Mouse (Mus musculus): ENCODE results near the gene Hist1h2ao. TPM values are rescaled to one million over a fixed set of nuclear protein-coding genes. Genes with fewer than 3 reads are reported as not detected.
"Not testable (repeated sequence)": the region's sequence is repeated elsewhere in the genome, so short reads cannot be mapped to it uniquely, and the experiment has no call there.

Hist1h2ao gene
- polyA plus RNA-seq, 1 experiment from 2014 or later, result not detected

GRCm38 (mm10) chr13:21840508-21840907, 30.2 kb downstream of the Hist1h2ao start:
- H3K27ac ChIP-seq (ENCODE audit: low read length); H3K36me3 ChIP-seq (ENCODE audit: control insufficient read depth, insufficient read depth); H3K9ac ChIP-seq (replicated peaks; ENCODE audit: low read depth, low read length); H3K4me2 ChIP-seq (ENCODE audit: low read length); H3K4me1 ChIP-seq (replicated peaks; ENCODE audit: control insufficient read depth, insufficient read depth, low read length); H3K4me3 ChIP-seq (replicated peaks; ENCODE audit: low read length); H3K9me3 ChIP-seq (ENCODE audit: control insufficient read depth, low read length); H3K27me3 ChIP-seq (replicated peaks; ENCODE audit: control insufficient read depth, insufficient read depth, low read length): not testable (repeated sequence)
- peak; percentile 76 for ATAC-seq
- no CpG with 5 or more reads among the region's 4 CpGs for WGBS

GRCm38 (mm10) chr13:21846356-21846755, 36.1 kb downstream of the Hist1h2ao start:
- ATAC-seq; H3K9me3 ChIP-seq (ENCODE audit: control insufficient read depth, low read length); H3K27ac ChIP-seq (ENCODE audit: low read length); H3K36me3 ChIP-seq (ENCODE audit: control insufficient read depth, insufficient read depth); H3K9ac ChIP-seq (replicated peaks; ENCODE audit: low read depth, low read length); H3K4me2 ChIP-seq (ENCODE audit: low read length); H3K4me3 ChIP-seq (replicated peaks; ENCODE audit: low read length); H3K27me3 ChIP-seq (replicated peaks; ENCODE audit: control insufficient read depth, insufficient read depth, low read length); H3K4me1 ChIP-seq (replicated peaks; ENCODE audit: control insufficient read depth, insufficient read depth, low read length): not testable (repeated sequence)

- Histone ChIP-seq H3K4me2 (ENCODE audit: low read length) (no peak overlapping the region), H3K27me3 (replicated peaks; ENCODE audit: control insufficient read depth, insufficient read depth, low read length) (no peaks in the 10 kb centered on the region), H3K36me3 (ENCODE audit: control insufficient read depth, insufficient read depth) (no peaks in the 10 kb centered on the region), H3K9ac (replicated peaks; ENCODE audit: low read depth, low read length) (no peak overlapping the region), H3K4me3 (replicated peaks; ENCODE audit: low read length) (no peak overlapping the region), H3K9me3 (ENCODE audit: control insufficient read depth, low read length) (no peaks in the 10 kb centered on the region), H3K27ac (ENCODE audit: low read length) (no peak overlapping the region), H3K4me1 (replicated peaks; ENCODE audit: control insufficient read depth, insufficient read depth, low read length) (no peaks in the 10 kb centered on the region)
- ATAC-seq, result no peak
- WGBS, result 16% methylated on average over 8 of the region's 8 CpGs
Measured at GRCm38 (mm10) chr13:21847883-21848282, 37.6 kb downstream of the Hist1h2ao start.

GRCm38 (mm10) chr13:21850696-21851095, 40.4 kb downstream of the Hist1h2ao start:
- not testable (repeated sequence) for H3K4me2 ChIP-seq (ENCODE audit: low read length); H3K4me3 ChIP-seq (replicated peaks; ENCODE audit: low read length)
- WGBS, result 34% methylated on average over 1 of the region's 1 CpGs

GRCm38 (mm10) chr13:21852215-21852945, 42.1 kb downstream of the Hist1h2ao start:
- ATAC-seq, result no peak
- H3K27me3 ChIP-seq (replicated peaks; ENCODE audit: control insufficient read depth, insufficient read depth, low read length), result no peaks in the 10 kb centered on the region

More at GRCm38 (mm10) chr13:21850696-21851095, 40.4 kb downstream of the Hist1h2ao start:
- not testable (repeated sequence) for H3K27me3 ChIP-seq (replicated peaks; ENCODE audit: control insufficient read depth, insufficient read depth, low read length); H3K36me3 ChIP-seq (ENCODE audit: control insufficient read depth, insufficient read depth); H3K9me3 ChIP-seq (ENCODE audit: control insufficient read depth, low read length); H3K4me1 ChIP-seq (replicated peaks; ENCODE audit: control insufficient read depth, insufficient read depth, low read length); ATAC-seq; H3K27ac ChIP-seq (ENCODE audit: low read length); H3K9ac ChIP-seq (replicated peaks; ENCODE audit: low read depth, low read length)

GRCm38 (mm10) chr13:21855146-21855545, 44.9 kb downstream of the Hist1h2ao start:
- Histone ChIP-seq H3K4me2 (ENCODE audit: low read length) (peak overlapping the region; percentile 39), H3K27me3 (replicated peaks; ENCODE audit: control insufficient read depth, insufficient read depth, low read length) (no peaks in the 10 kb centered on the region), H3K4me1 (replicated peaks; ENCODE audit: control insufficient read depth, insufficient read depth, low read length) (no peaks in the 10 kb centered on the region; the same call in 1 of the 2 replicates), H3K9me3 (ENCODE audit: control insufficient read depth, low read length) (no peaks in the 10 kb centered on the region), H3K27ac (ENCODE audit: low read length) (no peak overlapping the region), H3K9ac (replicated peaks; ENCODE audit: low read depth, low read length) (no peak overlapping the region), H3K36me3 (ENCODE audit: control insufficient read depth, insufficient read depth) (no peaks in the 10 kb centered on the region), H3K4me3 (replicated peaks; ENCODE audit: low read length) (peak overlapping the region; percentile 37)
- WGBS, result under 1% methylated on average over 11 of the region's 11 CpGs
- ATAC-seq, result peak; percentile 84

More at GRCm38 (mm10) chr13:21852215-21852945, 42.1 kb downstream of the Hist1h2ao start:
- no peak overlapping the region for H3K4me3 ChIP-seq (replicated peaks; ENCODE audit: low read length)
- H3K36me3 ChIP-seq (ENCODE audit: control insufficient read depth, insufficient read depth), result no peaks in the 10 kb centered on the region
- 64% methylated on average over 3 of the region's 3 CpGs for WGBS
- no peaks in the 10 kb centered on the region for H3K9me3 ChIP-seq (ENCODE audit: control insufficient read depth, low read length)
- no peak overlapping the region for H3K27ac ChIP-seq (ENCODE audit: low read length)
- no peak overlapping the region for H3K9ac ChIP-seq (replicated peaks; ENCODE audit: low read depth, low read length)
- H3K4me1 ChIP-seq (replicated peaks; ENCODE audit: control insufficient read depth, insufficient read depth, low read length), result no peaks in the 10 kb centered on the region; the same call in 1 of the 2 replicates
- no peak overlapping the region for H3K4me2 ChIP-seq (ENCODE audit: low read length)

- H3K4me1 ChIP-seq (replicated peaks; ENCODE audit: control insufficient read depth, insufficient read depth, low read length), result no peaks in the 10 kb centered on the region; the same call in 1 of the 2 replicates
- under 1% methylated on average over 15 of the region's 15 CpGs for WGBS
- peak overlapping the region; percentile 28 for H3K9ac ChIP-seq (replicated peaks; ENCODE audit: low read depth, low read length)
- H3K27ac ChIP-seq (ENCODE audit: low read length), result no peak overlapping the region
- no peaks in the 10 kb centered on the region for H3K9me3 ChIP-seq (ENCODE audit: control insufficient read depth, low read length)
- H3K4me2 ChIP-seq (ENCODE audit: low read length), result peak overlapping the region; percentile 39
- no peaks in the 10 kb centered on the region for H3K36me3 ChIP-seq (ENCODE audit: control insufficient read depth, insufficient read depth)
- peak overlapping the region; percentile 37 for H3K4me3 ChIP-seq (replicated peaks; ENCODE audit: low read length)
- H3K27me3 ChIP-seq (replicated peaks; ENCODE audit: control insufficient read depth, insufficient read depth, low read length), result no peaks in the 10 kb centered on the region
- ATAC-seq, result peak; percentile 70
Measured at GRCm38 (mm10) chr13:21855698-21856162, 45.5 kb downstream of the Hist1h2ao start.

Small RNA genes within 50 kb of the gene (microRNA-seq; reads per million reads assigned to microRNA genes)
- gene Gm19658, result not detected
- gene Gm44346, result not detected
- not detected for gene Gm44466

Other genes with a start within 250 kb of the Hist1h2ao start
- gene Olfr1364, start 228.7 kb upstream of the Hist1h2ao start, polyA plus RNA-seq (2015; fragmentation: Nextera tagmentation; extraction: Ambion mirVana), result not detected in 2 replicates
- not detected in 2 replicates for gene Olfr1362, start 196.4 kb upstream of the Hist1h2ao start, polyA plus RNA-seq (2015; fragmentation: Nextera tagmentation; extraction: Ambion mirVana)
- 0.06 TPM in 1 of 2 replicates, not detected in the other for gene Olfr11, start 167.9 kb upstream of the Hist1h2ao start, polyA plus RNA-seq (2015; fragmentation: Nextera tagmentation; extraction: Ambion mirVana)
- not detected in 2 replicates for gene Olfr1361, start 147.1 kb upstream of the Hist1h2ao start, polyA plus RNA-seq (2015; fragmentation: Nextera tagmentation; extraction: Ambion mirVana)
- gene Olfr1360, start 133.1 kb upstream of the Hist1h2ao start, polyA plus RNA-seq (2015; fragmentation: Nextera tagmentation; extraction: Ambion mirVana), result not detected in 2 replicates
- gene Olfr1359, start 112.4 kb upstream of the Hist1h2ao start, polyA plus RNA-seq (2015; fragmentation: Nextera tagmentation; extraction: Ambion mirVana), result not detected in 2 replicates
- 1.9 TPM in 1 of 2 replicates, not detected in the other for gene Hist1h2bl, start 94.3 kb upstream of the Hist1h2ao start, polyA plus RNA-seq (2015; fragmentation: Nextera tagmentation; extraction: Ambion mirVana)
- gene Hist1h2ai, start 94.0 kb upstream of the Hist1h2ao start, polyA plus RNA-seq (2015; fragmentation: Nextera tagmentation; extraction: Ambion mirVana), result 12.5 and 20.8 TPM in 2 replicates
- 2.2 and 3.7 TPM in 2 replicates for gene Hist1h3h, start 92.8 kb upstream of the Hist1h2ao start, polyA plus RNA-seq (2015; fragmentation: Nextera tagmentation; extraction: Ambion mirVana)
- gene Hist1h2bm, start 88.4 kb upstream of the Hist1h2ao start, polyA plus RNA-seq (2015; fragmentation: Nextera tagmentation; extraction: Ambion mirVana), result 1.2 and 2.2 TPM in 2 replicates
- gene Hist1h4j, start 75.4 kb upstream of the Hist1h2ao start, polyA plus RNA-seq (2015; fragmentation: Nextera tagmentation; extraction: Ambion mirVana), result 0.94 and 1.2 TPM in 2 replicates
- gene Hist1h4k, start 60.0 kb upstream of the Hist1h2ao start, polyA plus RNA-seq (2015; fragmentation: Nextera tagmentation; extraction: Ambion mirVana), result 1.5 and 1.6 TPM in 2 replicates
- 12.3 and 18.7 TPM in 2 replicates for gene Hist1h2ak, start 56.6 kb upstream of the Hist1h2ao start, polyA plus RNA-seq (2015; fragmentation: Nextera tagmentation; extraction: Ambion mirVana)
- 0.85 and 2.3 TPM in 2 replicates for gene Hist1h2bn, start 56.3 kb upstream of the Hist1h2ao start, polyA plus RNA-seq (2015; fragmentation: Nextera tagmentation; extraction: Ambion mirVana)
- gene Hist1h1b, start 29.8 kb upstream of the Hist1h2ao start, polyA plus RNA-seq (2015; fragmentation: Nextera tagmentation; extraction: Ambion mirVana), result 6.5 and 7.8 TPM in 2 replicates
- 49.1 and 60.2 TPM in 2 replicates for gene Hist1h3i, start 27.1 kb upstream of the Hist1h2ao start, polyA plus RNA-seq (2015; fragmentation: Nextera tagmentation; extraction: Ambion mirVana)
- 1.7 TPM in 1 of 2 replicates, not detected in the other for gene Hist1h2an, start 23.2 kb upstream of the Hist1h2ao start, polyA plus RNA-seq (2015; fragmentation: Nextera tagmentation; extraction: Ambion mirVana)
- gene Hist1h2bp, start 23.0 kb upstream of the Hist1h2ao start, polyA plus RNA-seq (2015; fragmentation: Nextera tagmentation; extraction: Ambion mirVana), result 2.0 TPM in 1 of 2 replicates, not detected in the other
- 7.9 and 8.0 TPM in 2 replicates for gene Hist1h2bq, start 268 bp upstream of the Hist1h2ao start, polyA plus RNA-seq (2015; fragmentation: Nextera tagmentation; extraction: Ambion mirVana)
- gene Hist1h4m, start 1.3 kb downstream of the Hist1h2ao start, polyA plus RNA-seq (2015; fragmentation: Nextera tagmentation; extraction: Ambion mirVana), result not detected in 2 replicates
- gene Hist1h4n, start 21.7 kb downstream of the Hist1h2ao start, polyA plus RNA-seq (2015; fragmentation: Nextera tagmentation; extraction: Ambion mirVana), result 5.9 and 6.4 TPM in 2 replicates
- gene Hist1h2ap, start 23.0 kb downstream of the Hist1h2ao start, polyA plus RNA-seq (2015; fragmentation: Nextera tagmentation; extraction: Ambion mirVana), result 1,189 and 1,296 TPM in 2 replicates
- 7.8 and 8.3 TPM in 2 replicates for gene Hist1h2br, start 23.3 kb downstream of the Hist1h2ao start, polyA plus RNA-seq (2015; fragmentation: Nextera tagmentation; extraction: Ambion mirVana)
- gene Zfp184, start 134.6 kb downstream of the Hist1h2ao start, polyA plus RNA-seq (2015; fragmentation: Nextera tagmentation; extraction: Ambion mirVana), result 24.8 and 25.7 TPM in 2 replicates
- gene Pom121l2, start 170.7 kb downstream of the Hist1h2ao start, polyA plus RNA-seq (2015; fragmentation: Nextera tagmentation; extraction: Ambion mirVana), result not detected in 2 replicates
- gene Prss16, start 199.3 kb downstream of the Hist1h2ao start, polyA plus RNA-seq (2015; fragmentation: Nextera tagmentation; extraction: Ambion mirVana), result 0.19 TPM in 1 of 2 replicates, not detected in the other
- gene Hist1h2ah, start 225.1 kb downstream of the Hist1h2ao start, polyA plus RNA-seq (2015; fragmentation: Nextera tagmentation; extraction: Ambion mirVana), result not detected in 2 replicates
- 3.3 TPM in 1 of 2 replicates, not detected in the other for gene Hist1h2bk, start 225.4 kb downstream of the Hist1h2ao start, polyA plus RNA-seq (2015; fragmentation: Nextera tagmentation; extraction: Ambion mirVana)
- 14.0 and 14.5 TPM in 2 replicates for gene Hist1h4i, start 230.9 kb downstream of the Hist1h2ao start, polyA plus RNA-seq (2015; fragmentation: Nextera tagmentation; extraction: Ambion mirVana)
- 8.5 and 13.4 TPM in 2 replicates for gene Hist1h2ag, start 232.5 kb downstream of the Hist1h2ao start, polyA plus RNA-seq (2015; fragmentation: Nextera tagmentation; extraction: Ambion mirVana)
- gene Hist1h2bj, start 232.7 kb downstream of the Hist1h2ao start, polyA plus RNA-seq (2015; fragmentation: Nextera tagmentation; extraction: Ambion mirVana), result 2.1 and 3.1 TPM in 2 replicates

All from forebrain, embryonic 16.5 days (tissue).